Mouse (Mus musculus): Measurements from ENCODE around the gene Plekhg1.

Gene Plekhg1

DNA sequence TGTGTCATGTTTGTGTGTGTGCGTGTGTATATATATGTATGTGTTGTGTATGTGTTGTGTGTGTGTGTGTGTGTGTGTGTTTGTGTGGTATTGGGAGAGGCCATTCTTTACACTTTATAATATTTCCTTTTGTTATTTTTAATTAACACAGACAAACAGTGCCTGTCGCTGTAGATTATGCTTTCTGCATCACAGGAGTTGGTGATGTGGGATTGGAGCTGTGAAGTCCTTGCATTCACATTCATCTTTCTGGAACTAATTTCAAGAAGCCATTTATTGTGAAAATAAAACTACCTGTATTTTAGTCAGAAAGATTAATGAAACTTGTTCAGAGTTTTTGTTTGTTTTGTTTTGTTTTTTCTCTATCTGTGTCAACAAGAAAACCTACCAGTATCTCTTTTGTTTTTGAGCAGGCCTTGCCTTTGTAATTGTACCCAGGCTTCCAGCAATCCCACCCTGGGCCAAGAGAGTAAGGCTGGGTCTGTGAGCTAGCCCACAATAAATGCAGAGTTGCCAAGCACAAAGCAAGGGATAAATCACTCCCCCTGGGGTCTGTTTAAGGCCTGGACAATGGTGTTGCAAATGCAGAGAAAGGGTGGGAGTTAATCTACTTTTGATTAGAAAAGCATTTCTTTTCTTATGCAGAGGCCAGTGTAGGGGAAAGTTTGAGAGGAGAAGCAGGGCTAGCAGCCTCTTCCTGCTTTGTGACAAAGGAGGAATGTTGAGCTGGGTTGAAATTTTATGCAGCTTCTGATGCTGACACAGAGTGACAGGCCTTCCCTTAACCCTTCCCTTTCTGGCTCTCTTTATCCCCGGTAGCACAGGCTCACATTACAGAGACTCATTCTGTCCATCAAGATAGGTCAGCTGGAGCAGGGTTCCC is 151.5 kb downstream of the Plekhg1 start:
- peak; percentile 74 for DNase-seq (ENCODE audit: low spot score)

DNA sequence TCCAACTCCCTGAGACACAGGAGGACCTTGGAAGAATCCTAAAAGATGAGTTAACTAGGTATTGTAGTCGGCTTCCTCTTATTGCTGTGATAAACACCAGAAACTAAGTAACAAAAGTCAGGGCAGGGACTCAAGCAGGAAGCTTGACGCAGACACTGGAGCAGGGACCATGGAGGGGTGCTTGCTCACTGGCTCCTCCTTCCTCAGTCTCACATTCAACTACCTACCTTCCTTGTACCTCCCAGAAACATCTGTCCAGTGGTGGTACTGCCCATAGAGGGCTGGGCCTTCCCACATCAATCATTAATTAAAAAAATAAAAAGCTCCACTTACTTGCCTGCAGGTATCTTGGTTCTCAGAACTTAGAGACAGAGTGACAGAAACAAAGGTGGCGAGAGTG is 152.2 kb downstream of the Plekhg1 start:
- no peak for DNase-seq (ENCODE audit: low spot score)

DNA sequence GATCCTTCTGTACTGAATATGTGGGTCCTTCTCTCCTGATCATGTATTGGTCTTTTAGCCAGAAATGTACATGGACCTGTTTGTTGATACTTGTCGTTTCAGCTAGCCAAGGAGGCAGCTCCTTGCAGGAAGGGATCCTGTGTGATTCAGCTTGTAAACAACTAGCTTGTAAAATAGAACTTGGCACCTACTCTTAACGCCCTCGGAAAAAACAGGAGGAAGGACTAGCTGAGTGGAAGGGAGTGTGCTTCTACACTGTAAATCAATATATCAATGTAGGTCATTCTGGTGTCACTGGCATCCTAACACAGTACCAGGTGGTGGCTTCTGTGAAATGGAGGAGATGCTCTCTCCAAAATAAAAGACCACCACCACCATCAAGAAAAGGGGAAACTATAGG is 157.9 kb downstream of the Plekhg1 start:
- DNase-seq (ENCODE audit: low spot score): no peak

DNA sequence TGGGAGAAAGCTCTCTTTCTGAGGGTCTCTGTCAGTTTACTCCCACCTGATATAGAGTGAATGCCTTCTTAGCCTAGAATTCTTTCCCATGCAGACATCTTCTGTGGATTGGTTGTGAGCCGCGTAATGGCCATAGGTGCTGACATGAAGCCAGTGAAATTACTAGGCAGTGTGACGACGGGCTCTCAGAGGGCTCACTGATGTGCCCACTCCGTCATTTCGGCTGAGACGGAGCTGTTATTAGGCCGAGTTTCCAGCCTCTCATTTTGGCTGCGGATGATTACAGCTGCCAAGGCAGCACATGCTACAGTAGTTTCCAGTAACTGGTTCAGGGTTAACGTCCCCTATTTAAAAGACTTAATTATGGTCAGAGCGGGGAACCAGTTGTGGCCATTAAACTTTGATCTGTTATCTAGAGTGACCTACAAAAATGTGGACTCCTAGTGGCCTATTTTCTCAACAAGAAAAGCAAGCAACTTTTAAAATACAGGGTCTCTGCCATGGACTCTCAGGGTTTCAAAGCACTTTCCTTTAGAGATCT is 160.3 kb downstream of the Plekhg1 start:
- DNase-seq (ENCODE audit: low spot score): no peak

DNA sequence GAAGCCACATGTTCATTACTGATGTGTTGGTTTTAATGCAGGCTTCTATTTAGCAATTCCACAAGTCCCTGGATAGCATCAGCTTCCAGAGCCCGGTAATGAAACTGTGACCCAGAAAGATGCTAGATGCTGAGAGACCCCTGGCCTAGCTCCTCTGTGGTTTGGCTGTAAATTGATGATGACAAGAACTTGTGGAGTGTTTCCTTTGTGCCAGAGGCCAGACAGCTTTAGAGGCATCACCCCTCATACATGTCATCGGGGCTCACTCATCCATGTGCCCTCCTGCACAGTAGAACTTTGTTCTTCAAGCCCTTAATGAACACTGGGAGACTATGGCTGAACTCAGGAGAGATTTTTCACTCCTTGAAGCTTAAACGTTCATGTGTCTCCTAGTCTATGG is 165.6 kb downstream of the Plekhg1 start:
- DNase-seq (ENCODE audit: low spot score): no peak

DNA sequence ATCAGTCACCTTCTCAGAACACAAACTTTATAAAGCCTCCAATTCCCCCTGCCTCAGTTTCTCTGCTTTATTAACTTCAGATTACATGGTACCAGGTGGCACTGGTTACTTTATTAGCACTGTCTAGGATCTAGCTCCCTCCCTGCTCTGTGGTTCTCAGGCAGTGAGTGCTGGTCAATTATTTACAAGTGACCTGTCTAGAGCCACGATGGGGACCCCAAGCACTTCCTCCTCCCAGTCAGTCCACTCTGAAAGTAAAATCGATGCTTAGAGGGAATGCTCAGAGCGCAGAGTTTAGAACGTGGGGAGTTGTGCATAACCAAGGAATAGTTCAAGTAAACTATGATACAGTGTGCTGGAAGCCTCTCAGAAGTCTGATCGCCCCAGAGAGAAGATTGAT is 173.9 kb downstream of the Plekhg1 start:
- no peak for DNase-seq (ENCODE audit: low spot score)

DNA sequence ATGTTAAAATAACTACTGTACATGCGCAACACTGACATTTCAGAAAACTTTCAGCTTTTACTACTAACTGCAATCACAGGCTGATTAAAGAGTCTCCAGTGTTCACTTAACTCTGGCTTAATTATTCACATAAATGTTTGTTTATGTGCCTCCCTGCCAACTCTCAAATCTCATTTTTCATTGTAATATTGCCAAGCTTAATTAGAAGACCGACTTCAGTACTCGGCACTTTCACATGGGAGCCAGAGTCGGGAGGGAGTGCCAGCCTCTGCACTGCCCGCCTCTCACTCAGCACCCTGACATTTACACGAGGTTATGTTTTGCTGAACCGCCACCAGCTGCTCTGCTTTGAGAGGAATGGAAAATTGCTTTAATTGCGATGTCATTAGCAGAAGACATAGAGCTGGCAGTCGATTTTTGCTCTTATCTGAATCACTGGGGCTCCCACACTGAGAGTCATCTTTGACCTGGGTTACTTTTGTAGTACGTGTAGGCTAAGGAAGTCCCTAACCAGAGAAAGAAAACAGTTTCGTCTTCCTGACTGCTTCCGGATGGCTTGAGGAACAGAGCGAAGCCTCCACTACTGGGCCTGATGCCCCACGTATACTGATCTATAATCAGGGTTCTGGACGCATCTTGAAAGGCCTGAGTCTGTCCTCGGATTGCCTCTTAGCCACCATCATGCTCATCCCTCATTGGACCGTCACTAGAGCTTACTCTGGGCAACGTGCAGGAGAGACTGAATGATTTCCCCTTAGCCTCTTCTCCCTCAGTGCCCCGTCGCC is 180.4 kb downstream of the Plekhg1 start:
- no peak for DNase-seq (ENCODE audit: low spot score)

DNA sequence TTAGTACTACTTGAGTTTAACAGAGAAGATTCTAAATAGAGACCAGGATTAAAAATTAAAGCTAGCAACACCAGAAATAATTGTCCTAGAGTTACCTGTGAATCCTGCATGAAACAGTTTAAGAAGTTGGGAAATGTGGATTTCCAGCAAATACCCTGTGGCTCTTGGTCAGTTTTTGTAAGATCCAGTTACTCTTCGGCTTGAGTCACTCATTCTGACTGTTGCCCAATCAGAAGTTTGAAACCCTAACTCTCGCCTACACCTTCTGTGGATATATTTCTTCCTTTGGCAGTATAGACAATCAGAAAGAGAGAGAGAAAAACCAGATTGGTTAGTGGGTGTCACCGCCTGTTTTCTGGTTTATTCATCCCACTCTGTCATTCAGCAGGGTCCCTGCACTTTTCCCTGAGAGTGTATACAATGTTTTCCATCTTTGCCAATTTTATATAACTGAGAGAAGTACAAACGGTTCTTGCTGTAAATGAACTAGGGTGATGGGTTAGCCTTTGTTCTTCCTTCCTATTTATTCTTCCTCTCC is 187.9 kb downstream of the Plekhg1 start:
- no peak for DNase-seq (ENCODE audit: low spot score)

DNA sequence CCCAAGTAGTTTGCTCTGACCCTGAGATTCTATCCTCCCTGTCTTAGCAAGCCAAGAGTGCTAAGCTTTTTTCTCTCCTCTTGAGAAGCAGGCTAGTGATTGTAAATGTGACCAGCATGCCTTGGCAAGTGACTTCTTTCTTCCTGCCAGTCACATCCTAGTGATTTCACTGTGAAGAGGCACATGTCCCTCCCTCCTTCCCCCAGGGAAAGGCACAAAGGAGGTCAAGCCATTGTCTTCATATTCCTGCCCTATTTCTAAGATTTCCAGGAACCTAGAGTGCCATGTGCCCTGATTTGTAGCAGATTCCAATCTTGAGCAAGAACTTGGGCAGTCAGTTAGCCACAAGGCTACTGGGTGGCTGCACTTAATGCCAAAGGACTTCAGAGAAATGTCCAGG is 191.7 kb downstream of the Plekhg1 start:
- no peak for DNase-seq (ENCODE audit: low spot score)

DNA sequence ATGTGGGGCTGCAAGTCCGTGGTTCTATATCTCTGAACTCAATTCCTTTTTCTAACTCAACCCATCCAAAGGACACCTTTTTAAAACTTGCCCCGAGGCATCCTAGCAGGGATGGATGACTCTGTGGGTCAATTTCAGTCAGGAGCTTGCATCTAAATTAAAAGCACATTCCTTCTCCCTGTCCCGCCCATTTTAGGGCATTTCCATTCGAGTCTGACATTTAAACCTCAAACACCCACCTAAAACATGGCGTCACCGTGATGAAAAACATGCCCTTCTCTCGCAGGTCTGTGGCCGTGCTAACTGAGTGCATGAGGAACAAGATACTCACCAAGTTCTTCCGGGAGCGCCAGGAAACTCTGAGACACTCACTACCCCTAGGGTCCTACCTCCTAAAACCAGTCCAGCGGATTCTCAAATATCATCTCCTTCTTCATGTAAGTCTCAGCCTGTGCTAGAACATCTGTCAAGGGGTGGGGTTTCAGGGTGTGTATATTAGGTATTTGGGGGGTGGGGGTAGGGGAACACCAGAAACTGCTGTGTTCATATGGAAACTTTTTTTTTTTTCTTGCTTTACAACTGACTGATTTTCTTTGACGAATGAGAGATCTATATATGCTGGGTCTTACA is 193.3 kb downstream of the Plekhg1 start:
- no peak for DNase-seq (ENCODE audit: low spot score)

DNA sequence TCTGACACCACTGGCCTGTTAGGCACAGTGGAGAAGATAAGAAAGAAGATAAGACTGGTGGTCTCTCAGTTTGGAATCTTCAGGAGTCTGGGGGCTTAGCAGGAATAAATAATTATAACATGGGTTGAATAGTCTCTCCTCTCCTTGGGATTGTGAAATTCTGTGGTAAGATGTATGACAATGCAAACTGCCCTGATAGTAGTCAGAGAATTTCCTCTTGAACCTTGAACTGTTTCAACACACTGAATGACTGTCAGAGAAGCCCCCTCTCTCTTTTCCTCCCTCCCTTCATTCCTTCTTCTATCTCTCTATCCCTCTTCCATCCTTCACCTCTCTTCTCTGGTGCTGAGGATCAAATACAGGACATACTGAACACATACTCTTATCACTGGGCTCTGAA is 196.7 kb downstream of the Plekhg1 start:
- DNase-seq (ENCODE audit: low spot score): no peak

DNA sequence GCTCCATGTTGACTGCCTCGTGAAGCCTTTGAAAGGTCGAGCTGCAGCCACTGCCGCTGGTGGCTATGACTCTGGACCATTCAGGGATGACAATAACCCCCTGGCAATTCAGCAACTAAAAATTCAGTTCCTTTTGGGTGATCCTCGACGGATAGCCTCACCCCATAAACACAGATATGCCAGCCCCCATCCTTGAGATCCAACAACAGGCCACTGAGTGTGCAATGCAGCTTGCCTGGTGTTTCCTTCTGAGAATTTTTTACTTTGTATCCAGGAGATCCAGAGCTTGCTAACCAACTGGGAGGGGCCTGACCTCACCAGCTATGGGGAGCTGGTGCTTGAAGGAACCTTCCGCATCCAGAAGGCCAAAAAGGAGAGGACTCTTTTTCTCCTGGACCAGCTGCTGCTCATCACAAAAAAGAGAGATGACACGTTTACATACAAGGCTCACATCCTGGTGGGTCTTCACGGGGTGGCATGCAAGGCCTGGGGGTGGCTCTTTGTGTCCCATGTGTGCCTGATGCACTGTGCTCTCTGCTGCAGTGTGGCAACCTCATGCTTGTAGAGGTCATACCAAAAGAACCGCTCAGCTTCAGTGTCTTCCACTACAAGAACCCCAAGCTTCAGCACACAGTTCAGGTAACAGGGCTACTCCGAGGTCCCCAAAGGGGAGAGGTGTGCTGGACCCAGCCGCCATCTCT is 199.9 kb downstream of the Plekhg1 start:
- DNase-seq (ENCODE audit: low spot score): no peak

DNA sequence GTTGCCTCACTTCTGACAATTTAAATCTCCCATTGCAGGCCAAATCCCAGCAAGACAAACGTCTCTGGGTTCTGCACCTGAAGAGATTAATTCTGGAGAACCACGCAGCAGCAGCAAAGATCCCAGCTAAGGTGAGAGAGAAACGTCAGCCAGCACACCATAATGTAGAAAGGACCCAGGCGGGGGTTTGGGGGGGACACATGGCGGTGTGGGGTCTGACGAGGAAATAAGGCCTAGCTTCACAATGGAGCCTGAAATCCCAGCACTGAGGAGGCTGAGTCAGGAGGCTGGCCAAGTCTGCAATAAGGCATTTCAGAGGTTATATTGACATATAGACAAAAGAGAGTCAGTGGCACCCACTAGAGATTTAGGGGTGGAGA is 200.4 kb downstream of the Plekhg1 start:
- no peak for DNase-seq (ENCODE audit: low spot score)

DNA sequence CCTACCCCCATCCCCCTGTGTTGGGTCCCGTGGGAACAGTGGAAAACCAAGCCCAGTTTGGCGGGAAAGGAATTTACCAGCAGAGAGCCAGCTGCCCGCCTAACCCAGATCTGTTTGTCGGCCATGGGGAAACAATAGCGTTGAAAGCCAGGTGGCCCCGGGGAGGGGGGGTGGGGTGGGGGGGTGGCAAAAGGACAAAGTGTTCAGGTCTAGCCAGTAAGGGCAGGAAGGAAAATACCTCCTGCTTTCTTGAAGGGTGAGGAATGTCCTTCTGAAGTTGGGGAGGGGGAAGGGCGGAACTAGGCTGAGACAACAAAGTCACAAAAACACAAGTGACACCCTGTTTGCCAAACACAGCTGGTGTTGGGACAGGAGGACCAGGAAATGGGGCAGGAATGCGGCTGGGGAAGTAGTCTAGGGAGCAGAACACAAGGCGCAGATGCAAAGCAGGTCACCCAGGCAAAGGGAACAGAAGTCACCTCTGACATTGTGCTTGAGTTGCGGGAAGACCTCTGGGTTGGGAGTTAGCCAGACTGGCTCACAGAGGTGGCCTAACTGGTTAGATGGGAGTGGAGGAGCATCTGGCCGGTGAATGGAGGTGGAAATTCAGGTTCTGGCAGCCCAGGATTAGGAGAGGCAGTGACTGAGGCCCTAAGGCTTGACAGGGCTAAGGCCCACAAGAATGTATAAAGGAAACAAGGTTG is 201.0 kb downstream of the Plekhg1 start:
- DNase-seq (ENCODE audit: low spot score): peak; percentile 73

DNA sequence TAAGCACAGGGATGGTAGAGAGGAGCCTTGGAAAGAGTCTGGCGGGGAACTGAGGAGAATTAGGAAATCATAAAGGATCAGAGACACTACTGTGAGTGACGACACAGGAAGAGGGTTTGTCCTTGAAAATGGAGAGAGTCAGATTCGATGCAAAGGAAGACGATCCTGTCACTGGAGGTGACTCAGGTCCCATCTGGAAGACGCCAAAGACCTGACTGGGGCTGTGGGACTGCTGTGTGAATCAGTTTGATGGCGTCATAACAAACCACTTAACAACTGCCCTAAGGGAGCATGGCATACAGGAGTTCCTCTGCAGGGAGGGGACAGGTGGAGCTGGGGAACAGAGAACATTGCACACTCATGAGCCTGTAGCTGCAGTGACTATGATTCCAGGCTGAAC is 202.1 kb downstream of the Plekhg1 start:
- DNase-seq (ENCODE audit: low spot score): no peak

DNA sequence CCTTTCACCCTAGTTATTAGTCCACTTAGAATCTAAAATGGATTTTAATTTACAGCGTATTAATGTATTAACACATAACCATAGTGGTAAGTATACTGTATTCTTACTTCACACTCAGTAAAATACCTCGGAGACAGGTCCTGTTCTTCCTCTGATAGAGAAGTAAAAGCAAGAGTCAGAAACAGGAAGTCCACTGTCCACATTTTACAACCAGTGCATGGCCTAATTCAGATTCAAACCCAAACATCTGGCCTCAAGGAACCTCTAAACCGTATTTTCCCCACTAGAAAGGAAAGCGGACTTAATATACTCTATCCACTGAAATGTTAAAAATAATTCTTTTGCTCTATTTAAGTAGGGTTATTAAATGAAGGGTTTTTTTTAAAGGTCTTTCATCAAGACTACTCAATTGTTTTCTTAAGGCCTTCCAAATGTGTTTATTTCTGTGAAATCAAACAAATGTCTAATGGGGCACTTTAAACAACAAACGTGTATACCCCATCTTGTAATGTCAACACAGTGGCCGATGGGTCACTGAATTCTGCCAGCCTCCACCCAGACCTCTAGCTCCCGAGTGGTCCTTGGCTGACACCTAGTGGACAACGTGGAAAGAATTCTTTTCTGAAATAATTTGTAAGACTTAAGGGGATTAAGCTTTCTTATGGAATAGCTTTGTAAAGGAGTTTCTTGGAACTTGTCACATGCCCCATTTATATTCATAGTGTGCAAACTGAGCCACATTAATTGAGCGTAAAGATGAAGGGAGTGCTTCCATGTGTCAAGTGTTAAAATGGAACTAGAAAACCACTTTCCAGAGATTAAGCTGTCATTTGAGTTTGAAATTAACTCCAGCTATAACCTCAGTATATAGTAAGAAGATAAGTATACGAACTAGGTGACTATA is 203.6 kb downstream of the Plekhg1 start:
- peak; percentile 88 for DNase-seq (ENCODE audit: low spot score)

DNA sequence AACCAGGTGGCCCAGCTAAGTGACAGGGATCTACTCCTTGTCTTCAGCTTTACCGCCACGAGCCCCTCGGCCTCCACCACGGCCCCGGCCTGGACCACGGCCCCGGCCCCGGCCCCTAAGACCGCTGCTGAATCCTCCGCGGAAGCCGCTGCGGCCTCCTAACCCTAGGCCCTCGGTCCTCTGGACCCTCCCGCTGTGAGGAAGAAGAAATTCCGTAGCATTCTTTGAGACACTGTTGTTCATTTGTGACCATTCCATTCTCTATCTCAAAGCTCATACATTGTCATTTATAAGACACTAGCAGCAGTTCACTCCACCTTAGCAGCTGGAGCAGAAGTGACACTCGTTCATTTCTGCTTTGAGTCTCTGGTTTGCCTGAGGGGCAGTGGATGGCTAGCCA is 206.7 kb downstream of the Plekhg1 start:
- no peak for DNase-seq (ENCODE audit: low spot score)

DNA sequence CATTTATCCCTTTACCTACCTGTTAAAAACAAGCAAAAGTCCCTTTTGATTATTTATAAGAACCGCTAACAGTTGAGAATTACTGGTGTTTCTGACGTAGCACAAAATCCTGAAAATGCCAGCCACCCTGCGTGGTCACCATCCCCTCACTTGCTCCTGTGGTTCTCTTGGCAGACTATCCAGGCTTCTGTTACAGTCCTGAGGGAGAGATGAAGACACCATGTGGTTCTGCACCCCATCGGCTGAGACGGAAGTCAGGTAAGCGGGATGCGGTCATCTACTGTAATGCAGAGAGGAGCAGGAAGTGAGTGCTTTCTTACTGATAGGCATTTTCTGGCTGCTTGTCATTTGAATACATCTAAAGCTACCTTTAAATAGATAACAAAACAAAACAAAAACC is 207.2 kb downstream of the Plekhg1 start:
- DNase-seq (ENCODE audit: low spot score): no peak

DNA sequence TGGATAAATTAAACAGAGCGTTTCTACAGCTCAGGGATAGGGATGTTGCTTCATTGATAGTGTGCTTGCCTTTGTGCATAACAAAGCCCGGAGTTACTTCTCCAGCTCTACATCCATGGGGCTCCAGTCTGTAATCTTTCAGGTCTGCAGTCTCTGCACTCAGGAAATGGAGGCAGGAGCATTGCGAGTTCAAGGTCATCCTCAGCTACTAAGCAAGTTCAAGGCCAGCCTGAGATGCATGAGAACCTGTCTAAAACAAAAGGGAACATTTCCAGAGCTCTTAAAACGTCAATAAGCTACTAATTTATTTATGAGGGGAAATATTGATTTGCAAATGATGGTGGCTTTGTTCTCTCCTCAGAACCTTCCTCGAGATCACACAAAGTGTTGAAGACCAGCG is 209.1 kb downstream of the Plekhg1 start:
- DNase-seq (ENCODE audit: low spot score): no peak

DNA sequence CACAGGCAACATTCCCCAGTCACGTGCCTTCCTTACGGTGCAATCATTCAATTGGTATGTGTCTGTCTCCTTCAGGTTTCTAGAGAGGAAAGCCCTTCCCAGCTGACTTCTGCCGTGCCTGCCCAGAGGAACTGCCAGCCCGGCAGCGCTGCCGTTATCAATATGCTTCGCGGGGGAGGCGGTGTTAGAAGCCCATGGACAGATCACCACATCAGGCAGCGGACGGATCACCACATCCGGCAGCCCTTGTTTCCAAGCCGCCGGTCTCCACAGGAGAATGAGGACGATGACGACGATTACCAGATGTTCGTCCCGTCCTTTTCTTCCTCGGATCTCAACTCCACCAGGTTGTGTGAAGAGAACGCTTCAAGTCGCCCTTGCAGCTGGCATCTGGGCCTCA is 216.3 kb downstream of the Plekhg1 start:
- DNase-seq (ENCODE audit: low spot score): no peak
